Mouse (Mus musculus): ENCODE measurements around the gene Pcyt1a. TPM values are rescaled to one million over a fixed set of nuclear protein-coding genes. Genes with fewer than 3 reads are reported as not detected.

Gene Pcyt1a
- polyA plus RNA-seq (2014; fragmentation: Nextera tagmentation; extraction: Ambion mirVana), result 45.3 and 53.8 TPM in 2 replicates

DNA sequence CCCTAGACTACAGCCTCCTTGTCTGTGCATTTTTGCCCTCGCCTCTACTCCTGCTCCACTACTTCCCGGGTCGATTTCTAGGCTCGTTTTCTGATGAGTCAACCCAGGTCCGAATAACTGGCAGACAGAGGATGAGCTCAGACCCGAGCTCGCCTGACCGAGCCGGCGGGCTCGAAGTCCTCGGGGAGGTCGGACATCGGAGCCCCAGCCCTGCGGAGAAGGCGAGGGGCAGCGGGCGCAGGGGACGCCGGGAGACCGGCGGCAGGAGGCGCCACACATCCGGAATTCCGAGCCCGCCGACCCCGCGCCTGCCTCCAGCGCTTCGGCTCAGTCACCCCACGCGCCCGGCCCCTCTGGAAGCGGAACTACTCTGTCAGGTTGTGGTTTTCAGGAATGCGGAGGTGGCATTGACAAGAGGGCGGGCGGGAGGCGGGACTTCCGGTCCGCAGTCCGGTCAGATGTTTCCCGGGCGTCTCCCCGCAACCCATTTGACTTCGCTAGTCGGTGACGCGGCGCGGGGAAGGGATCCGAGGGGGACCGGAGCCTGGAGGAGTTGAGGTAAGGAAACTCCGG is at the start of gene Pcyt1a:
Gene Pcyt1a (plus strand): TSS at position 448 of the 573 bp plus-strand sequence.
- H3K27me3 ChIP-seq (replicated peaks; ENCODE audit: control insufficient read depth, insufficient read depth, low read length), result no peaks in the 10 kb centered on the region
- ATAC-seq (peak; percentile 99), DNase-seq (ENCODE audit: low spot score) (peak; percentile 95)
- under 1% methylated on average over 54 of the region's 54 CpGs for WGBS
- peak within 1 kb of the TSS; percentile 67 for H3K4me2 ChIP-seq (ENCODE audit: low read length)
- H3K9me3 ChIP-seq (replicated peaks; ENCODE audit: control insufficient read depth, low read length), result no peaks in the 10 kb centered on the region
- H3K4me3 ChIP-seq (ENCODE audit: low read depth, low read length), result peak within 1 kb of the TSS; percentile 74
- H3K4me1 ChIP-seq (ENCODE audit: control insufficient read depth, insufficient read depth, low read length), result peaks cover 8% of the 10 kb centered on the region
- no peaks in the 10 kb centered on the region for H3K36me3 ChIP-seq (ENCODE audit: control insufficient read depth, insufficient read depth, low read length)
- peak within 1 kb of the TSS; percentile 87 for H3K27ac ChIP-seq (ENCODE audit: low read depth, low read length)
- H3K9ac ChIP-seq (ENCODE audit: low read length), result peak within 1 kb of the TSS; percentile 83

- H3K36me3 ChIP-seq (ENCODE audit: control insufficient read depth, insufficient read depth, low read length), result peaks cover 84% of the 10 kb centered on the region
- no peak overlapping the region for H3K4me3 ChIP-seq (ENCODE audit: low read depth, low read length)
- no peaks in the 10 kb centered on the region for H3K27me3 ChIP-seq (replicated peaks; ENCODE audit: control insufficient read depth, insufficient read depth, low read length)
- DNase-seq (ENCODE audit: low spot score) (no peak), ATAC-seq (no peak)
- H3K4me2 ChIP-seq (ENCODE audit: low read length), result no peak overlapping the region
- no peak overlapping the region for H3K9ac ChIP-seq (ENCODE audit: low read length)
- H3K27ac ChIP-seq (ENCODE audit: low read depth, low read length), result no peak overlapping the region
- H3K9me3 ChIP-seq (replicated peaks; ENCODE audit: control insufficient read depth, low read length), result no peaks in the 10 kb centered on the region
- no peaks in the 10 kb centered on the region for H3K4me1 ChIP-seq (ENCODE audit: control insufficient read depth, insufficient read depth, low read length)
These were observed 47.8 kb upstream of the Pcyt1a start for GRCm38 (mm10) chr16:32382901-32383300.

GRCm38 (mm10) chr16:32384885-32385284 is 45.8 kb upstream of the Pcyt1a start:
- Histone ChIP-seq H3K4me3 (ENCODE audit: low read depth, low read length) (no peak overlapping the region), H3K4me1 (ENCODE audit: control insufficient read depth, insufficient read depth, low read length) (no peaks in the 10 kb centered on the region), H3K4me2 (ENCODE audit: low read length) (no peak overlapping the region), H3K9me3 (replicated peaks; ENCODE audit: control insufficient read depth, low read length) (no peaks in the 10 kb centered on the region), H3K27me3 (replicated peaks; ENCODE audit: control insufficient read depth, insufficient read depth, low read length) (no peaks in the 10 kb centered on the region), H3K9ac (ENCODE audit: low read length) (no peak overlapping the region), H3K27ac (ENCODE audit: low read depth, low read length) (no peak overlapping the region), H3K36me3 (ENCODE audit: control insufficient read depth, insufficient read depth, low read length) (peaks cover 77% of the 10 kb centered on the region)
- WGBS, result 90% methylated on average over 2 of the region's 2 CpGs
- DNase-seq (ENCODE audit: low spot score) (no peak), ATAC-seq (no peak)

- Histone ChIP-seq H3K4me2 (ENCODE audit: low read length) (no peak overlapping the region), H3K27me3 (replicated peaks; ENCODE audit: control insufficient read depth, insufficient read depth, low read length) (no peaks in the 10 kb centered on the region), H3K27ac (ENCODE audit: low read depth, low read length) (no peak overlapping the region), H3K4me1 (ENCODE audit: control insufficient read depth, insufficient read depth, low read length) (no peaks in the 10 kb centered on the region), H3K4me3 (ENCODE audit: low read depth, low read length) (no peak overlapping the region), H3K36me3 (ENCODE audit: control insufficient read depth, insufficient read depth, low read length) (peaks cover 73% of the 10 kb centered on the region), H3K9me3 (replicated peaks; ENCODE audit: control insufficient read depth, low read length) (no peaks in the 10 kb centered on the region), H3K9ac (ENCODE audit: low read length) (no peak overlapping the region)
- ATAC-seq (no peak), DNase-seq (ENCODE audit: low spot score) (no peak)
- WGBS, result 84% methylated on average over 3 of the region's 3 CpGs
These were observed 43.9 kb upstream of the Pcyt1a start for GRCm38 (mm10) chr16:32386826-32387225.

DNA sequence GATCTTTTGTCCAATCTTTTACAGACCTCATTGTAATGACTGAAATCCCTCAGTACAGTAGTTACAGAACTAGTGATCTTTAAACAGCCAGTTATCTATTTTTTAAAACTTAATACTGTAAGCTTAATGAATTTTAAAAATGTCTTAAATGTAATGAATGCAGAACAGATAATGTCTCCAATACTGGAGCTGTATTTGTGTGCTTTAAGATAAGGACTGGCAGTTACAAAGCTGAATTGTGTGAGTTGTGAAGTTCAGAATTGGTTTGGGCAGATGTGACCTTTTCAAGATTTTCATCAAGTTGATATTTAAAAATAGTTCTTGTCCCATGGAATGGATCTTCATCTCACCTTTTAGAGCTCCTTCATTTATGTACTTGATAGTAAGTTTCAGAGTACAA is 41.7 kb upstream of the Pcyt1a start:
- Histone ChIP-seq H3K4me3 (ENCODE audit: low read depth, low read length) (no peak overlapping the region), H3K27me3 (replicated peaks; ENCODE audit: control insufficient read depth, insufficient read depth, low read length) (no peaks in the 10 kb centered on the region), H3K36me3 (ENCODE audit: control insufficient read depth, insufficient read depth, low read length) (peaks cover 56% of the 10 kb centered on the region), H3K9ac (ENCODE audit: low read length) (no peak overlapping the region), H3K9me3 (replicated peaks; ENCODE audit: control insufficient read depth, low read length) (no peaks in the 10 kb centered on the region), H3K4me1 (ENCODE audit: control insufficient read depth, insufficient read depth, low read length) (no peaks in the 10 kb centered on the region), H3K27ac (ENCODE audit: low read depth, low read length) (no peak overlapping the region), H3K4me2 (ENCODE audit: low read length) (no peak overlapping the region)
- ATAC-seq, result no peak
- no peak for DNase-seq (ENCODE audit: low spot score)

GRCm38 (mm10) chr16:32389841-32390240 is 40.9 kb upstream of the Pcyt1a start:
- peaks cover 52% of the 10 kb centered on the region for H3K36me3 ChIP-seq (ENCODE audit: control insufficient read depth, insufficient read depth, low read length)
- H3K4me3 ChIP-seq (ENCODE audit: low read depth, low read length), result no peak overlapping the region
- ATAC-seq (no peak), DNase-seq (ENCODE audit: low spot score) (no peak)
- H3K9ac ChIP-seq (ENCODE audit: low read length), result no peak overlapping the region
- no peaks in the 10 kb centered on the region for H3K4me1 ChIP-seq (ENCODE audit: control insufficient read depth, insufficient read depth, low read length)
- H3K9me3 ChIP-seq (replicated peaks; ENCODE audit: control insufficient read depth, low read length), result no peaks in the 10 kb centered on the region
- no peak overlapping the region for H3K27ac ChIP-seq (ENCODE audit: low read depth, low read length)
- no peaks in the 10 kb centered on the region for H3K27me3 ChIP-seq (replicated peaks; ENCODE audit: control insufficient read depth, insufficient read depth, low read length)
- no peak overlapping the region for H3K4me2 ChIP-seq (ENCODE audit: low read length)
- 94% methylated on average over 3 of the region's 3 CpGs for WGBS

DNA sequence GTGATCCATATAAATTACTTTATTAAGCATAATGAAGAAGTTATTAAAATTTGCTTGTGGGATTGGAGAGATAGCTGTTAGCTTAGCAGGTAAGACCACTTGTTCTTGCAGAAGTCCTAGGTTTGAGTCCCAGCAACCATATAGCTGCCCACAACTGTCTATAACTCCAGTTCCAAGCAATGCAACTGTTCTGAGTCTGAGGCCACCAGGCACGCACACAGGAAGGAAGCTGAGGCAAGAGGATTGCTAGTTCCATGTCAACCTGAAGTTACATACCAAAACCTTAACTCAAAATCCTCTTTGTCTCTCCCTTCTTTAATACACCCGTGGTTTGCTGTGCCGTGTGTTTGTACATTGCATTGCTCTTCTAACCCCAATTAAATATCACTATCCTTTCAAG is 39.8 kb upstream of the Pcyt1a start:
- ATAC-seq (no peak), DNase-seq (ENCODE audit: low spot score) (no peak)
- Histone ChIP-seq H3K27ac (ENCODE audit: low read depth, low read length) (no peak overlapping the region), H3K9ac (ENCODE audit: low read length) (no peak overlapping the region), H3K4me3 (ENCODE audit: low read depth, low read length) (no peak overlapping the region), H3K36me3 (ENCODE audit: control insufficient read depth, insufficient read depth, low read length) (peaks cover 43% of the 10 kb centered on the region), H3K4me1 (ENCODE audit: control insufficient read depth, insufficient read depth, low read length) (no peaks in the 10 kb centered on the region), H3K4me2 (ENCODE audit: low read length) (no peak overlapping the region), H3K9me3 (replicated peaks; ENCODE audit: control insufficient read depth, low read length) (no peaks in the 10 kb centered on the region), H3K27me3 (replicated peaks; ENCODE audit: control insufficient read depth, insufficient read depth, low read length) (no peaks in the 10 kb centered on the region)
- WGBS, result 93% methylated on average over 3 of the region's 3 CpGs

DNA sequence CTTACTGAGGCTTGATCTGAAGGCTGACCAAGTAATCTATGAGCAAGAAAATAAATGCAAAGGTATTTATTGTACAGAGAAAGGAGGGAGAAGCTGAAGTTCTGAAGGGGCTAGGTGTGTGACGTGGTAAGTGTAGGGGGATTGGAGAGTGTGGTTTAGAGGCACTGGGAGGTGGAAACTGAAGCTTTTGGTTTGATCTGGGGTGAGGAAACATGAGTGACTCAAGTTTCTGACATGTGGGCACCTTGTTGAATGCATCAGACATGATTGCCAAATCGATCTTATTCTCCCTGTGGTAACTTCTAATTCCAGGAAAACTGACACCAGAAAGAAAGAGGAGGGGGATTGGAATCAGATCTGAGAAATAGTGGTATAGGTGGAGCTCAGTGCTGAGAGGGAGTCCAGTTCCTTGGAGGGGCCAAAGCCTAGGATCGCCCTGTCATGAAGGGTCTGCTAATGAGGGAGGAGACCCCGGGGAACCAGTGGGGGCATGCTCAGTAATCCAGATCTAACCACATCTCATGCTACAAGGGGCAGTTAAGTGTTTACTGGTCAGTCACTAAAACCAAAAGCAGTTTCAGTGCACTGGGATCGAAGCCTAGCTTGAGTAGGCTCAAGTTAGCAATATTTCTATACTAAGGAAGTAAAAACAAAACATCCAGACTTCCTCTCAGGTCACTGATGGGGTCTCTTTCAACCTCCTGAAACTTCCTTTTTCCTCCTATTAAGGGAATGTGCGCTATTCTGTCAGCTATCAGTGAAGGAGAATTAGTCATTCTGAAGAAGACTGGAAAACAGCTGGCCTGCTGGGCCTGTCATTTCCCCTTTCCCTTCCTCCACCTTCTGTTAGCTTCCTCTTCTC is 34.8 kb upstream of the Pcyt1a start:
- no peak overlapping the region for H3K27ac ChIP-seq (ENCODE audit: low read depth, low read length)
- ATAC-seq, result no peak
- WGBS, result 76% methylated on average over 6 of the region's 6 CpGs

GRCm38 (mm10) chr16:32396541-32396835 is 34.2 kb upstream of the Pcyt1a start:
- no peak overlapping the region for H3K27ac ChIP-seq (ENCODE audit: low read depth, low read length)
- H3K4me3 ChIP-seq (ENCODE audit: low read depth, low read length), result no peak overlapping the region
- ATAC-seq, result no peak

More for the DNA sequence above, 34.8 kb upstream of the Pcyt1a start:
- peaks cover 10% of the 10 kb centered on the region for H3K36me3 ChIP-seq (ENCODE audit: control insufficient read depth, insufficient read depth, low read length)
- DNase-seq (ENCODE audit: low spot score), result no peak
- no peak overlapping the region for H3K4me2 ChIP-seq (ENCODE audit: low read length)
- no peaks in the 10 kb centered on the region for H3K27me3 ChIP-seq (replicated peaks; ENCODE audit: control insufficient read depth, insufficient read depth, low read length)
- H3K4me3 ChIP-seq (ENCODE audit: low read depth, low read length), result no peak overlapping the region
- no peak overlapping the region for H3K9ac ChIP-seq (ENCODE audit: low read length)
- H3K9me3 ChIP-seq (replicated peaks; ENCODE audit: control insufficient read depth, low read length), result no peaks in the 10 kb centered on the region
- no peaks in the 10 kb centered on the region for H3K4me1 ChIP-seq (ENCODE audit: control insufficient read depth, insufficient read depth, low read length)

More at GRCm38 (mm10) chr16:32396541-32396835, 34.2 kb upstream of the Pcyt1a start:
- H3K36me3 ChIP-seq (ENCODE audit: control insufficient read depth, insufficient read depth, low read length), result peaks cover 4% of the 10 kb centered on the region
- 69% methylated on average over 3 of the region's 3 CpGs for WGBS
- H3K4me2 ChIP-seq (ENCODE audit: low read length), result no peak overlapping the region
- no peaks in the 10 kb centered on the region for H3K27me3 ChIP-seq (replicated peaks; ENCODE audit: control insufficient read depth, insufficient read depth, low read length)
- H3K4me1 ChIP-seq (ENCODE audit: control insufficient read depth, insufficient read depth, low read length), result no peaks in the 10 kb centered on the region
- no peak for DNase-seq (ENCODE audit: low spot score)
- no peak overlapping the region for H3K9ac ChIP-seq (ENCODE audit: low read length)
- H3K9me3 ChIP-seq (replicated peaks; ENCODE audit: control insufficient read depth, low read length), result no peaks in the 10 kb centered on the region
